Mouse (Mus musculus) intestine, embryonic 14.5 days (tissue): Measurements from ENCODE around the gene Pnpo. TPM values are rescaled to one million over a fixed set of nuclear protein-coding genes. Genes with fewer than 3 reads are reported as not detected.
A peak's percentile ranks its signal among the peaks of the same experiment; 100 is the strongest.

Source experiments
- ATAC-seq: fragments of 200-750 bp; cut with Nextera tagmentation; replicated peaks from 2 replicates; pipeline ENCODE4 v1.8.0; 2017; ENCODE audit warnings: low read depth, moderate number of reproducible peaks, moderate TSS enrichment, moderate library complexity; ENCODE audit not compliant: low FRiP score, low TSS enrichment
- DNase-seq: peaks from one replicate; pipeline ENCODE4 v3.0.0-alpha.2; 2018; ENCODE audit warnings: low spot score
- H3K27ac ChIP-seq: fragments of 300-500 bp; sonication (generic); 2 replicates; pipeline ENCODE4 v1.5.1; 2014; ENCODE audit warnings: low read depth, mild to moderate bottlenecking, control low read depth
- H3K27me3 ChIP-seq: fragments of 300-500 bp; sonication (generic); replicated peaks from 2 replicates; pipeline ENCODE4 v1.6.1; 2014; ENCODE audit warnings: low read length, control low read depth; ENCODE audit not compliant: control insufficient read depth, insufficient read depth
- H3K36me3 ChIP-seq: fragments of 300-500 bp; sonication (generic); 2 replicates; pipeline ENCODE4 v1.6.1; 2014; ENCODE audit warnings: low read length, control low read depth; ENCODE audit not compliant: control insufficient read depth, insufficient read depth
- H3K4me1 ChIP-seq: fragments of 300-500 bp; sonication (generic); replicated peaks from 2 replicates; pipeline ENCODE4 v1.6.1; 2014; ENCODE audit warnings: low read length, control low read depth, mixed read lengths; ENCODE audit not compliant: control insufficient read depth, insufficient read depth
- H3K4me2 ChIP-seq: fragments of 300-500 bp; sonication (generic); 2 replicates; pipeline ENCODE4 v1.6.1; 2014; ENCODE audit warnings: low read length
- H3K4me3 ChIP-seq: fragments of 300-500 bp; sonication (generic); 2 replicates; pipeline ENCODE4 v1.5.1; 2014; ENCODE audit warnings: low read depth, low read length, control low read depth, mixed read lengths
- H3K9ac ChIP-seq: fragments of 300-500 bp; sonication (generic); 2 replicates; pipeline ENCODE4 v1.6.1; 2014; ENCODE audit warnings: mild to moderate bottlenecking, low read length
- H3K9me3 ChIP-seq: fragments of 300-500 bp; sonication (generic); 2 replicates; pipeline ENCODE4 v1.6.1; 2016; ENCODE audit warnings: low read length, control low read depth; ENCODE audit not compliant: control insufficient read depth
- WGBS: fragments of 180-500 bp; shearing (Covaris S2); extraction: QIAGEN DNeasy Blood & Tissue Kit; methylation state at CpG from one replicate; pipeline ENCODE4 v1.1.7; 2014; 5-methylcytosine and 5-hydroxymethylcytosine counted together
- polyA plus RNA-seq: library from polyadenylated mRNA; unstranded; fragments of >200 nt; fragmentation: Nextera tagmentation; extraction: Ambion mirVana; gene quantifications from 2 replicates; pipeline ENCODE4 v1.2.1, GENCODE M21; 2014

The Pnpo gene
- polyA plus RNA-seq, 1 experiment from 2014 or later, result 44.1 TPM

- DNase-seq, result no peak
These were observed 44.1 kb downstream of the Pnpo start for GRCm38 (mm10) chr11:96899449-96900306.

GRCm38 (mm10) chr11:96895886-96896285 is 47.9 kb downstream of the Pnpo start:
- no peaks in the 10 kb centered on the region for H3K9me3 ChIP-seq
- no peak overlapping the region for H3K4me3 ChIP-seq
- no peaks in the 10 kb centered on the region; the same call in 1 of the 2 replicates for H3K4me1 ChIP-seq
- ATAC-seq (no peak), DNase-seq (no peak)
- WGBS, result 75% methylated on average over 4 of the region's 4 CpGs
- H3K36me3 ChIP-seq, result no peaks in the 10 kb centered on the region
- no peaks in the 10 kb centered on the region for H3K27me3 ChIP-seq
- no peak overlapping the region for H3K9ac ChIP-seq
- H3K27ac ChIP-seq, result no peak overlapping the region
- no peak overlapping the region for H3K4me2 ChIP-seq

More at GRCm38 (mm10) chr11:96899449-96900306, 44.1 kb downstream of the Pnpo start:
- H3K27me3 ChIP-seq, result no peaks in the 10 kb centered on the region
- H3K4me2 ChIP-seq, result no peak overlapping the region
- H3K36me3 ChIP-seq, result no peaks in the 10 kb centered on the region
- H3K9me3 ChIP-seq, result no peaks in the 10 kb centered on the region
- 47% methylated on average over 13 of the region's 13 CpGs for WGBS
- H3K4me1 ChIP-seq, result peaks cover 10% of the 10 kb centered on the region
- no peak overlapping the region for H3K4me3 ChIP-seq
- no peak overlapping the region for H3K9ac ChIP-seq
- no peak overlapping the region for H3K27ac ChIP-seq
- ATAC-seq, result 0 out of 2 replicates have a peak, but pooled peaks have one; percentile 33

- Histone ChIP-seq H3K27me3 (no peaks in the 10 kb centered on the region), H3K27ac (no peak overlapping the region), H3K9me3 (no peaks in the 10 kb centered on the region), H3K4me1 (no peaks in the 10 kb centered on the region), H3K36me3 (no peaks in the 10 kb centered on the region), H3K4me2 (no peak overlapping the region), H3K4me3 (no peak overlapping the region), H3K9ac (no peak overlapping the region)
- WGBS, result 54% methylated on average over 11 of the region's 11 CpGs
- DNase-seq (no peak), ATAC-seq (no peak)
These were observed 50.5 kb downstream of the Pnpo start for GRCm38 (mm10) chr11:96893203-96893842.

- no peaks in the 10 kb centered on the region for H3K27me3 ChIP-seq
- no peaks in the 10 kb centered on the region for H3K36me3 ChIP-seq
- no peak for ATAC-seq
- H3K9me3 ChIP-seq, result no peaks in the 10 kb centered on the region
- WGBS, result 34% methylated on average over 14 of the region's 14 CpGs
- H3K9ac ChIP-seq, result no peak overlapping the region
- H3K4me1 ChIP-seq, result no peaks in the 10 kb centered on the region
- H3K4me2 ChIP-seq, result no peak overlapping the region
- DNase-seq, result no peak
- no peak overlapping the region for H3K27ac ChIP-seq
- H3K4me3 ChIP-seq, result no peak overlapping the region
These were observed 51.8 kb downstream of the Pnpo start for GRCm38 (mm10) chr11:96891784-96892527.

Other genes starting within 250 kb of the Pnpo start
- gene Snx11, start 166.4 kb downstream of the Pnpo start, polyA plus RNA-seq, result 8.0 and 9.2 TPM in 2 replicates
- gene Cbx1, start 154.9 kb downstream of the Pnpo start, polyA plus RNA-seq, result 87.8 and 101 TPM in 2 replicates
- 36.0 and 36.7 TPM in 2 replicates for gene Nfe2l1, start 114.0 kb downstream of the Pnpo start, polyA plus RNA-seq
- gene Copz2, start 94.1 kb downstream of the Pnpo start, polyA plus RNA-seq, result 100 and 102 TPM in 2 replicates
- gene Cdk5rap3, start 27.5 kb downstream of the Pnpo start, polyA plus RNA-seq, result 64.2 and 70.1 TPM in 2 replicates
- gene Prr15l, start 15.9 kb downstream of the Pnpo start, polyA plus RNA-seq, result 56.8 and 62.5 TPM in 2 replicates
- 18.6 and 18.7 TPM in 2 replicates for gene Sp2, start 39.0 kb upstream of the Pnpo start, polyA plus RNA-seq
- not detected in 2 replicates for gene Sp6, start 69.4 kb upstream of the Pnpo start, polyA plus RNA-seq
- gene Scrn2, start 86.0 kb upstream of the Pnpo start, polyA plus RNA-seq, result 18.6 and 19.0 TPM in 2 replicates
- gene Lrrc46, start 97.4 kb upstream of the Pnpo start, polyA plus RNA-seq, result 0.44 and 0.49 TPM in 2 replicates
- gene Mrpl10, start 97.6 kb upstream of the Pnpo start, polyA plus RNA-seq, result 96.4 and 98.5 TPM in 2 replicates
- gene Osbpl7, start 106.6 kb upstream of the Pnpo start, polyA plus RNA-seq, result 7.3 and 7.8 TPM in 2 replicates
- gene Tbx21, start 171.3 kb upstream of the Pnpo start, polyA plus RNA-seq, result 0.07 TPM in 1 of 2 replicates, not detected in the other
- 3.2 and 3.9 TPM in 2 replicates for gene Tbkbp1, start 207.5 kb upstream of the Pnpo start, polyA plus RNA-seq
- 79.9 and 86.0 TPM in 2 replicates for gene Kpnb1, start 243.9 kb upstream of the Pnpo start, polyA plus RNA-seq